Mouse (Mus musculus) ES-E14 (cell line): ENCODE measurements around the gene Arhgap30. TPM values are rescaled to one million over a fixed set of nuclear protein-coding genes. Genes with fewer than 3 reads are reported as not detected.

ENCODE experiments used
- DNase-seq: peaks from one replicate; pipeline ENCODE4 v3.0.0-alpha.2; 2013; ENCODE audit warnings: low read depth, low spot score
- H3K27ac ChIP-seq: 2 replicates; pipeline ENCODE4 v1.5.1; 2012; ENCODE audit warnings: low read depth, mild to moderate bottlenecking, low read length, moderate library complexity, mixed read lengths; ENCODE audit not compliant: poor library complexity, insufficient read depth, severe bottlenecking
- H3K36me3 ChIP-seq: 2 replicates; pipeline ENCODE4 v1.6.1; 2012; ENCODE audit warnings: mild to moderate bottlenecking, low read length, moderate library complexity, mixed read lengths; ENCODE audit not compliant: control insufficient read depth, poor library complexity, insufficient read depth, severe bottlenecking
- H3K4me1 ChIP-seq, 2 experiments: fragments of 150-350 bp in 1 of 2; sonication (generic) in 1 of 2; 2 replicates each; pipeline ENCODE4 v1.6.1; 2012; ENCODE audit warnings: low read length in 2 of 2, mild to moderate bottlenecking in 1 of 2, mixed read lengths in 1 of 2; ENCODE audit not compliant: control insufficient read depth in 2 of 2, insufficient read depth in 2 of 2, poor library complexity in 1 of 2
- H3K4me3 ChIP-seq, 2 experiments: fragments of 150-350 bp in 1 of 2; sonication (generic) in 1 of 2; 2 replicates each; pipeline ENCODE4 v1.5.1; 2012; ENCODE audit warnings: low read length in 2 of 2, low read depth in 1 of 2, mild to moderate bottlenecking in 1 of 2, mixed read lengths in 1 of 2; ENCODE audit not compliant: insufficient read depth in 1 of 2, poor library complexity in 1 of 2, severe bottlenecking in 1 of 2
- H3K9ac ChIP-seq: 2 replicates; pipeline ENCODE4 v1.6.1; 2012; ENCODE audit warnings: low read depth, mild to moderate bottlenecking, low read length, mixed read lengths; ENCODE audit not compliant: poor library complexity, insufficient read depth, severe bottlenecking
- H3K9me3 ChIP-seq: fragments of 150-350 bp; sonication (generic); 2 replicates; pipeline ENCODE4 v1.6.1; 2012; ENCODE audit warnings: low read depth, mild to moderate bottlenecking, low read length; ENCODE audit not compliant: control insufficient read depth, insufficient read depth
- CHD2 ChIP-seq: IDR thresholded peaks from 2 replicates; pipeline ENCODE4 v1.6.1; 2014; ENCODE audit warnings: mild to moderate bottlenecking, low read depth, low read length, inconsistent platforms
- HCFC1 ChIP-seq: IDR thresholded peaks from 2 replicates; pipeline ENCODE4 v1.6.1; 2012; ENCODE audit warnings: low read length, inconsistent platforms, borderline replicate concordance; ENCODE audit not compliant: insufficient read depth
- MAFK ChIP-seq: IDR thresholded peaks from 2 replicates; pipeline ENCODE4 v1.6.1; 2014; ENCODE audit warnings: mild to moderate bottlenecking, low read depth, low read length, inconsistent platforms; ENCODE audit not compliant: insufficient read depth
- ZC3H11A ChIP-seq: IDR thresholded peaks from 2 replicates; pipeline ENCODE4 v1.6.1; 2012; ENCODE audit warnings: low read depth, mild to moderate bottlenecking, inconsistent platforms, low read length, borderline replicate concordance
- ZNF384 ChIP-seq: IDR thresholded peaks from 2 replicates; pipeline ENCODE4 v1.6.1; 2012; ENCODE audit warnings: low read depth, low read length, inconsistent platforms
- in situ Hi-C, 2 experiments: fragments of 600-800 bp; cut with MboI; formaldehyde crosslinking; loops; one replicate each; pipeline ENCODE4 v1.15.1; 2025; ENCODE audit warnings: low sequenced_read_pairs in 2 of 2, inconsistent platforms in 1 of 2; ENCODE audit not compliant: unreplicated experiment in 2 of 2
- total RNA-seq: library from RNA; depleted of rRNA; stranded (reverse); fragments of 300-350 nt; gene quantifications from 2 replicates; pipeline ENCODE4 v1.2.3, GENCODE M21; 2012

Arhgap30 gene
- total RNA-seq, 1 experiment: 8.0 TPM

DNA sequence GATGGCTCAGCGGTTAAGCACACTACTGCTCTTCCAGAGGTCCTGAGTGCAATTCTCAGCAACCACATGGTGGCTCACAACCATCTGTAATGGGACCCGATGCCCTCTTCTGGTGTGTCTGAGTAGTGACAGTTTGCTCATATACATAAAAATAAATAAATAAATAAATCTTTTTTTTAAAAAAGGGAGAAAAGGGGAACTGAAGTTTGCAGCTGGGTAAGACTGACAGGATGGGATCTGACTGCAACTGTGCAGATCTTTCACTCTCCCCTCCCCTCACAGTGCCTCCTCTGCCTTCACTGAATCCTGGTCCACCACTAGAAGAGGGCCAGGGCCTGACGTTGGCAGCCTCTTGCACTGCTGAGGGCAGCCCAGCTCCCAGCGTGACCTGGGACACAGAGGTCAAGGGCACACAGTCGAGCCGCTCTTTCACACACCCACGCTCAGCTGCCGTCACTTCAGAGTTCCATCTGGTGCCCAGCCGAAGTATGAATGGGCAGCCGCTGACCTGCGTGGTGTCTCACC lies 6.6 kb upstream of the Arhgap30 start:
- in situ Hi-C loops: no loop called here
- Histone ChIP-seq H3K9ac (no peak overlapping the region; the same call in 1 of the 2 replicates), H3K4me3 (no peak overlapping the region), H3K27ac (no peak overlapping the region), H3K4me1 (peaks cover 0 to 21% of the 10 kb centered on the region in 2 experiments; a peak in 1 of 4 replicates), H3K9me3 (no peaks in the 10 kb centered on the region), H3K36me3 (no peaks in the 10 kb centered on the region)
- TF ChIP-seq HCFC1: no peak
- no peak for TF ChIP-seq CHD2
- TF ChIP-seq MAFK: no peak
- TF ChIP-seq ZC3H11A: no peak
- TF ChIP-seq ZNF384: no peak
- no peak for DNase-seq

DNA sequence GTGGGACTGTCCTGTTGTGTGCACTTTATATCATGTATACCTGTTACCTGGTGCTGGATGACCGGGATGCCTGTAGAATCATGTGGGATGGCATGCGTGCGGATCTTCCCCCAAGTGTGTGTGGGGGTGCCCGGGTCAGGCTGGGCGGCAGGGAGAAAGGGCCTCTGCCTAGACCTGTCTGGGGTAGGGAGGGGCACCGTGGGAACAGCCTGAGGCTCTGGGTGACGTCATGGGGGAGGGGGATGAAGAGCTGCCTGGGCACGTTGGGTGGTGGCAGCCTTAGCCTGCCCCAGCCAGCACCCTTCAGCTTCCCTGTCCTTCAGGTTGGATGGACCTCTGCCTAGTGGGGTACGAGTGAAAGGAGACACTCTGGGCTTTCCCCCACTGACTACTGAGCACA lies 4.4 kb upstream of the Arhgap30 start:
- in situ Hi-C loops: no loop called here
- Histone ChIP-seq H3K9me3 (no peaks in the 10 kb centered on the region), H3K36me3 (no peaks in the 10 kb centered on the region), H3K9ac (no peak overlapping the region), H3K4me1 (peaks cover 1 to 30% of the 10 kb centered on the region in 2 experiments; a peak in 2 of 4 replicates), H3K27ac (no peak overlapping the region), H3K4me3 (no peak overlapping the region)
- no peak for TF ChIP-seq ZC3H11A
- TF ChIP-seq CHD2: no peak
- no peak for TF ChIP-seq MAFK
- no peak for TF ChIP-seq ZNF384
- TF ChIP-seq HCFC1: no peak
- no peak for DNase-seq

DNA sequence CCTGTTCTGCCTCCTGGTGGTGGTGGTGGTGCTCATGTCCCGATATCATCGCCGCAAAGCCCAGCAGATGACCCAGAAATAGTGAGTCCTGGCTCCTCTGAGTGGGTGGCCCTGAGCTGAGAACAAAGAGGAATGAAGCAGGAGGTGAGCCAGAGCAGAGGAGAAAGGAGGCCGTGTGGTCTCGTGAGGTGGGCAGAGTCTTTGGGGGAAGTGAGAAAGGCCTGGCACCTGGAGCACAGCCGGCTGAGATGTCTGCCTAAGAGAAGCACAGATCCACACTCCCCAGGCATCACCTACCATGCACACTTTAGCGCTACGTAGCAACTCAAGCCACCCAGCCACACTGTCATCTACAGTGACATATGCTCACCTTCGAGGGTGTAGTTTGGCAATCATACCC lies 3.6 kb upstream of the Arhgap30 start:
- Histone ChIP-seq H3K4me3 (no peak overlapping the region), H3K9ac (no peak overlapping the region), H3K9me3 (no peaks in the 10 kb centered on the region), H3K4me1 (peaks cover 2 to 36% of the 10 kb centered on the region in 2 experiments; a peak in 3 of 4 replicates), H3K36me3 (no peaks in the 10 kb centered on the region), H3K27ac (no peak overlapping the region)
- in situ Hi-C loops: no loop called here
- DNase-seq: no peak
- TF ChIP-seq HCFC1 (no peak), ZNF384 (no peak), MAFK (no peak), CHD2 (no peak), ZC3H11A (no peak)

DNA sequence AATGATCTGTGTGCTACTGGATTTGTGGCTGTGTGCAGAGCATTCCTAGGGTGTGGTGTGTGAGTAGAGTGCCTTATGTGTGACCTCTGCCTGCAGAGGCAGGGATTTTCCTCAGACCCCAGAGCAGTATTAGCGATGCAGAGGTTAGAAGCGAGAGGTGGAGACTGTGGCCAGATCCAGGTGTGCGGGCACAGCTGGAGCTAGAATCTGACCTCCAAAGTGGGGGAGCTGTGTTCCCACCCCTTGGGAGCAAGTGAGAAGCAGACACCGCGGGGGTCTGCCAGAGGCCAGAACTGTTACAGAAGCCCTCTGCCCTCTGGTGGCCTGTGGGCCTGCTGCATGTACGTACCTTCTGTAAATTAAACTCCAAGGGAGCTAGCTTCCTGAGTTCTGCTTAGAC lies 1.7 kb upstream of the Arhgap30 start:
- peaks cover 5 to 36% of the 10 kb centered on the region in 2 experiments; a peak in 3 of 4 replicates for H3K4me1 ChIP-seq
- in situ Hi-C loops: no loop called here
- no peak for TF ChIP-seq ZNF384
- no peak for TF ChIP-seq CHD2
- TF ChIP-seq ZC3H11A: no peak
- TF ChIP-seq MAFK: no peak
- TF ChIP-seq HCFC1: no peak
- no peak for DNase-seq
- no peak overlapping the region for H3K27ac ChIP-seq
- no peak overlapping the region for H3K4me3 ChIP-seq
- H3K9me3 ChIP-seq: no peaks in the 10 kb centered on the region
- H3K36me3 ChIP-seq: no peaks in the 10 kb centered on the region
- H3K9ac ChIP-seq: no peak overlapping the region

DNA sequence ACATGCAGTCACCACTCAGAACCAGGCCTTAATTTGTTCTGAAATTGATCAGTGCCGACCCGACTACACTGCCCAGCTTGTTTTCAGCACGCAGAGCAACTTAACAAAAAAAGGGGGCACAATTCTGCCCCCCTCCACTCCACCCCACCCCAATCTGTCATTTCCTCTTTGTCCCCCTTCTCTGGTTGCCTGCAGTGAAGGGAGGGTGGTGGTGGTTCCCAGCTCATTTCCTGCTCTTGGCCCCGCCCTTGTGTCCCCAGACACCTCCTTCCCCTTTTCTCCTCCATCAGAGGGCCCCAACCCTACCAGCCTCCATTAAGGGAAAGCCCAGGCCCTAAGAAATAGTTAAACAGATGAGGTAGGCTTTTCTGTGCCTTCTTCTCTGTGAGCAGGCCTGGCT lies 1.3 kb downstream of the Arhgap30 start:
- Histone ChIP-seq H3K9me3 (no peaks in the 10 kb centered on the region), H3K27ac (0 out of 2 replicates have a peak overlapping the region, but pooled peaks have one; percentile 8), H3K9ac (no peak overlapping the region), H3K4me3 (peak overlapping the region; percentile 27 to 32; a peak in 2 of 4 replicates), H3K36me3 (no peaks in the 10 kb centered on the region), H3K4me1 (peaks cover 5 to 31% of the 10 kb centered on the region in 2 experiments; a peak in 3 of 4 replicates)
- TF ChIP-seq CHD2 (no peak), ZNF384 (no peak), MAFK (no peak), HCFC1 (no peak), ZC3H11A (no peak)
- in situ Hi-C loops: no loop called here
- no peak for DNase-seq
